Mouse (Mus musculus) myocyte (in vitro differentiated cells): Measurements from ENCODE around the gene Plekha4.

Experiments
- CEBPB ChIP-seq: IDR thresholded peaks from 2 replicates; pipeline ENCODE4 v1.6.1; 2011; ENCODE audit warnings: mild to moderate bottlenecking, moderate library complexity; ENCODE audit not compliant: poor library complexity, insufficient read depth, severe bottlenecking
- E2F4 ChIP-seq: IDR thresholded peaks from one replicate; pipeline ENCODE4 v1.6.1; 2011; ENCODE audit warnings: mild to moderate bottlenecking, control low read depth, moderate library complexity; ENCODE audit not compliant: insufficient read depth
- MAX ChIP-seq: IDR thresholded peaks from one replicate; pipeline ENCODE4 v1.6.1; 2011; ENCODE audit warnings: low read depth, mild to moderate bottlenecking, control low read depth
- MYOD1 ChIP-seq, 3 experiments: IDR thresholded peaks; one replicate each; pipeline ENCODE4 v1.6.1; 2011; ENCODE audit warnings: control low read depth in 2 of 3, low read depth in 2 of 3, mild to moderate bottlenecking in 2 of 3, moderate library complexity in 1 of 3; ENCODE audit not compliant: insufficient read length in 2 of 3, control insufficient read depth in 1 of 3
- MYOG ChIP-seq, 3 experiments: IDR thresholded peaks; one replicate each; pipeline ENCODE4 v1.6.1; 2011; ENCODE audit warnings: control low read depth in 2 of 3, low read depth in 2 of 3, mild to moderate bottlenecking in 2 of 3; ENCODE audit not compliant: insufficient read length in 2 of 3, control insufficient read depth in 1 of 3, insufficient read depth in 1 of 3
- POLR2A ChIP-seq: IDR thresholded peaks from one replicate; pipeline ENCODE4 v1.6.1; 2011; ENCODE audit warnings: low read depth, mild to moderate bottlenecking, control low read depth, moderate library complexity; ENCODE audit not compliant: insufficient read length
- POLR2AphosphoS2 ChIP-seq: IDR thresholded peaks from one replicate; pipeline ENCODE4 v1.6.1; 2011; ENCODE audit warnings: low read depth, control low read depth; ENCODE audit not compliant: insufficient read length
- REST ChIP-seq: IDR thresholded peaks from one replicate; pipeline ENCODE4 v1.6.1; 2011; ENCODE audit warnings: mild to moderate bottlenecking, control low read depth, moderate library complexity; ENCODE audit not compliant: insufficient read depth, insufficient read length
- SRF ChIP-seq: IDR thresholded peaks from one replicate; pipeline ENCODE4 v1.6.1; 2011; ENCODE audit warnings: low read depth; ENCODE audit not compliant: control insufficient read depth, insufficient read length
- TCF12 ChIP-seq: IDR thresholded peaks from one replicate; pipeline ENCODE4 v1.6.1; 2011; ENCODE audit warnings: mild to moderate bottlenecking, control low read depth; ENCODE audit not compliant: poor library complexity, insufficient read depth, severe bottlenecking
- TCF3 ChIP-seq: IDR thresholded peaks from one replicate; pipeline ENCODE4 v1.6.1; 2011; ENCODE audit warnings: low read depth, control low read depth; ENCODE audit not compliant: insufficient read length
- USF1 ChIP-seq: IDR thresholded peaks from one replicate; pipeline ENCODE4 v1.6.1; 2011; ENCODE audit warnings: low read depth, mild to moderate bottlenecking, control low read depth, moderate library complexity

DNA sequence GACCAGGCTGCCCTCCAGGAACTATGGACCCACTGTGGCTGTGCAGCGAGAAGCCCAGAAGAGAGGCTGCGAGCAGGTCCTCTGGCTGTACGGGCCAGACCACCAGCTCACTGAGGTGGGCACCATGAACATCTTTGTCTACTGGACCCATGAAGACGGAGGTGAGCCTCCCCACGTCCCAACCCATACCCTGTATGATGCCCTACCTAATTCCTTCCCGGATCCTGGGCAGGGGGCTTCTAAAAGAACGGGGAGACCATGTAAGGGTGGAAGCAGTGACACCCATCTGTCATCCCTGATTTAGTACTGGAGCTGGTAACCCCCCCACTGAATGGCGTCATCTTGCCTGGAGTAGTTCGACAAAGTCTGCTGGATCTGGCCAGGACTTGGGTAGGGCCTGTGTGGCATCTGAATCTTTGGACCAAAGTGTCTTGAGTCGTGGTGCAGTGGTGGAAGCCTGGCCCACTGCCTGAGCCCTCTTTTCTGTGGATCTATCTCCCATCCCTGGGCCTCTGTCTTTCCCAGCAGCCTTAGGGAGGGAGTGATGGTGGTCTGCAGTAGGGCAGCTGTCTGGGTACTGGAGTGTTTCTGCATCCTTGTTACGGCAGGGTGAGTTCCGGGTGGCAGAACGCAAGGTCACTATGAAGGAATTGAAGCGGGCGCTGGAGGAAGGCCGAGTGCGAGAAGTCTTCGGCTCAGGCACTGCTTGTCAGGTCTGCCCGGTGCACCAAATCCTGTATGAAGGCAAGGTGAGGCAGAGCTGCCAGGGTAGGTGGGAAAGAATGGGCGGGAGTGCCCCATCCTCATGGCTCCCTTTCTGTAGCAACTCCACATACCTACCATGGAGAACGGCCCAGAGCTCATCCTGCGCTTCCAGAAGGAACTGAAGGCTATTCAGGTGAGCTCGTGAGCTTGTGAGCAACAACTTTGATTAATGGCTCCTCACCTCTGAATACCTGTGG lies 61.8 kb downstream of the Plekha4 start:
- TF ChIP-seq POLR2A (no peak), TCF3 (no peak), MYOG (IDR thresholded peaks at IDR 0.05; ENCODE audit: control insufficient read depth in 1 of 3, insufficient read depth in 1 of 3, insufficient read length in 2 of 3, low read depth in 2 of 3) (no peak), MAX (no peak), E2F4 (no peak), TCF12 (no peak), CEBPB (no peak), POLR2AphosphoS2 (no peak), SRF (no peak), MYOD1 (IDR thresholded peaks at IDR 0.05; ENCODE audit: control insufficient read depth in 1 of 3, insufficient read length in 2 of 3, low read depth in 2 of 3) (no peak), USF1 (no peak), REST (no peak)
